Mouse (Mus musculus): ENCODE measurements around the gene Mia. TPM values are rescaled to one million over a fixed set of nuclear protein-coding genes. Genes with fewer than 3 reads are reported as not detected.

Gene Mia
- total RNA-seq (2021) = not detected

- intact Hi-C loops (cut with DNase I) = loop anchor here (2.0 kb wide), 1 partner anchor 14 kb away; the partner anchor contains the start of gene BC024978
- DNase-seq = no peak
Observed at GRCm38 (mm10) chr7:27180837-27181695, at the start of gene Mia, which contains the start of gene Gm21983. Gene Mia (minus strand): TSS chr7:27181157. Gene Gm21983 (minus strand): TSS chr7:27181086.

- intact Hi-C loops (cut with DNase I) = loop anchor here (2.0 kb wide), 1 partner anchor 62 kb away; the partner anchor contains the start of gene Egln2
- DNase-seq = no peak
Observed at GRCm38 (mm10) chr7:27228865-27229264, 47.9 kb upstream of the Mia start.

GRCm38 (mm10) chr7:27228281-27228821 is 47.4 kb upstream of the Mia start, which contains the start of gene Itpkc:
Gene Itpkc (minus strand): TSS chr7:27228661.
- intact Hi-C loops (cut with DNase I) = loop anchor here (2.0 kb wide), 1 partner anchor 62 kb away; the partner anchor contains the start of gene Egln2
- DNase-seq = peak; percentile 95

GRCm38 (mm10) chr7:27227676-27228075 is 46.7 kb upstream of the Mia start:
- intact Hi-C loops (cut with DNase I) = loop anchor here (2.0 kb wide), 1 partner anchor 61 kb away; the partner anchor contains the start of gene Egln2
- peak in 1 of 2 experiments; percentile 29 for DNase-seq

GRCm38 (mm10) chr7:27227276-27227675 is 46.3 kb upstream of the Mia start:
- DNase-seq = no peak
- intact Hi-C loops (cut with DNase I) = no loop called here

GRCm38 (mm10) chr7:27224877-27225575 is 44.1 kb upstream of the Mia start:
- peak; percentile 30 to 34 for DNase-seq

DNA sequence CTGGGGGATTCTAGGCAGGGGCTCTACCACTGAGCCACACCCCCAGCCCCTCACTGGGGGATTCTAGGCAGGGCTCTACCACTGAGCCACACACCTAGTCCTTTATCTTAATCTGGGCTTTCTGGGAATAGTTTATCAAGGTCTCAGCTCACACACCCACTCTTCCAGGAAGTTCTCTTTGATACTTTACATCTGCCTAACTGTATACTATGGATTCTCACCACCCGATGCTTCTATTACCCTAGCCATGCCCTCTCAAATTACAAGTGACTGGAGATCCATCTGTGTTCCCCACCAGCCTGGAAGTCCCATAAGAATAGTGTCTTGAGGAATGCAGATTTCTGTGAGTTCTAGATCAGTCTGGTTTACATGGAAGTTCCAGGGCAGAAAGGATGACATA is 41.6 kb upstream of the Mia start:
- DNase-seq = no peak
- intact Hi-C loops (cut with DNase I) = no loop called here

More at GRCm38 (mm10) chr7:27224877-27225575, 44.1 kb upstream of the Mia start:
- intact Hi-C loops (cut with DNase I) = loop anchor here (2.0 kb wide), 1 partner anchor 18 kb away; no protein-coding TSS in a partner anchor

DNA sequence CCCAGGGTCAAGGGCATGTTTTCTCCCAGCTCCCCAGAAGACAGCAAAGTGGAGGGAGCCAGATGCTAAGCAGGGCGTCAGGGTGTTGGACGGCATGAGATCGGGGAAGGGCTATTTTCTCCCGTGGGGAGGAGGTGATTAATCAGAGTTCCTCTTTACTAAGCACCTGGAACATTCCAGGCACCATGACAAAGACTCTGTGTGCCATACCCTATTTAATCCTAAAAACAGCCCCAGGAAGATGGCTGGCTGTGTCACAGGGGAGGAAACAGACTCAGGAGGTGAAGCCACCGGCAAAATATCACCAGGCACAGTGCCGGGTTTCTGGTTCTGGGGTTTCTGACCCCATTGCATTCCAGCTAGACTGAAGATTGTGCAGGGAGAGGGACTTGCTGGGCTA is 41.0 kb upstream of the Mia start:
- no peak for DNase-seq
- intact Hi-C loops (cut with DNase I) = no loop called here

DNA sequence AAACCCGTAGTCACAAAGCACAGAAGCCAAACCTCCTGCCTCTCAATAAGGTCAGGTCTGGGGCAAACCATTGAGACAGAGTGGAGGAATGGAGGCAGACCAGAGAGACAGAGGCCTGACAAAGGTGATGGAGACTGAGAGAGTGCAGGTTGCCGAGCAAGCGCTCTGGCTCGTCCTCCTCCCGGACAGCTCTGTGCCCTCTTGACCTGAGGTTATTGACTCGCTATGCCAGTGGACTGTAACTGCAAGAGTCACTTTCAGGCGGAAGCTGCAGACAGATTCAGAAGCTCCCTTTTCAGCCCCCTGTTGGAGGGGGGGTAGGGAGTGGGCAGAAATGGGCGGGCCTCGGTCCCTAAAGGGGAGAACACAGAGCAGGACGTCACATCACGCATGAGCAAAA is 39.0 kb upstream of the Mia start:
- intact Hi-C loops (cut with DNase I) = no loop called here
- DNase-seq = no peak

- intact Hi-C loops (cut with DNase I) = no loop called here
- no peak for DNase-seq
Observed at GRCm38 (mm10) chr7:27218586-27218985, 37.6 kb upstream of the Mia start.

GRCm38 (mm10) chr7:27212626-27213025 is 31.7 kb upstream of the Mia start:
- no peak for DNase-seq
- intact Hi-C loops (cut with DNase I) = no loop called here

DNA sequence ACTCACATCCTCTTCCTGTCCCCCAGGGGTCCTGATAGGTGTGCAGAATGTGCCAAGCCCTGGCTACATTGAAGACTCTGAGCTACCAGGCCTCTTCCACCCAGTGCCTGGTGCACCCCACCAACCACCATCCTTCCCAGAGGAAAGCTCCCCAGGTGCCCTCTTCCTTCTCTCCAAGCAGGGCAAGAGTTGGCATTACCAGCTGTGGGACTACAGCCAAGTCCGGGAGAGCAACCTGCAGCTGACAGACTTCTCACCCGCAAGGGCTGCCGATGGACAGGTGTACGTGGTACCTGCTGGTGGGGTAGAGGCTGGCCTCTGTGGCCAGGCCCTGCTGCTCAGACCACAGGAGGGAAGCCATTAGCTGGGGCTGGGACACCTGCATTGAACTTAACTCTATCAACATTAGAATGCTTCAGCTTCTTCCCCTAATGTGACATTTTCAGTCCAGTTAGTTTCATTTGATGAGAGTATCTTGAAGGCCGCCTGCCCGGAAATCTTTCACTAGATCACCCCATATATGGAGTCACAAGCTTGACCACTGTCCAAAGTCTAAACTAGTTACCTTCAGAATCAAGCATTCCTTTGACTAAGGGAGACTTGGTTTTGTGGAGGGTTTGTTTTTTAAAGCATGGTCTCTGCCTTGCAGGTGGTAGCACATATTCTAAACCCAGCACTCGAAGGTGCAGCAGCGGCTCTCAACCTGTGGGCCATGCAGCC is 22.9 kb upstream of the Mia start:
- intact Hi-C loops (cut with DNase I) = no loop called here
- DNase-seq = no peak

DNA sequence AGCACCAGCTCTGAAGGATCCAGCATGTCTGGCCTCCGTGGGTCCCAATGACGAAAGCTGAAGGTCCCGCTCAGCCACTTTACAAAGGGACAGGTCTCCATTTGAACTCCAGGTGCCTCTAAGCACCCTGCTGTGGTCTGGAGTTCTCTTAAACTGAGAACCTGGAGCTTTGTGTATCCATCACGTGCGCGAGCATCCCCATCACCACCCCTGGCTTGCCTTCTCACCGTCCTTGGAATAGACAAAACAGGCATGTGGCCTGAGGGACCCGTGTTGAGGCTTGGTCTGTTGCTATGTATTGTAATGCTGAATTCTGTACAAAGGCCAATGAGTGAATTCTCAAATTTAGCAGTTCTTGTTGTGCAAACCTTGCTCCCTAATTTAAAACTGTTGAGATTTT is 17.8 kb upstream of the Mia start:
- intact Hi-C loops (cut with DNase I) = no loop called here
- DNase-seq = no peak

- intact Hi-C loops (cut with DNase I) = no loop called here
- DNase-seq = no peak
Observed at GRCm38 (mm10) chr7:27198355-27198754, 17.4 kb upstream of the Mia start.

- intact Hi-C loops (cut with DNase I) = no loop called here
- DNase-seq = peak; percentile 15 to 16
Observed at GRCm38 (mm10) chr7:27197634-27198033, 16.7 kb upstream of the Mia start.

GRCm38 (mm10) chr7:27197136-27197535 is 16.2 kb upstream of the Mia start:
- DNase-seq = no peak
- intact Hi-C loops (cut with DNase I) = no loop called here

DNA sequence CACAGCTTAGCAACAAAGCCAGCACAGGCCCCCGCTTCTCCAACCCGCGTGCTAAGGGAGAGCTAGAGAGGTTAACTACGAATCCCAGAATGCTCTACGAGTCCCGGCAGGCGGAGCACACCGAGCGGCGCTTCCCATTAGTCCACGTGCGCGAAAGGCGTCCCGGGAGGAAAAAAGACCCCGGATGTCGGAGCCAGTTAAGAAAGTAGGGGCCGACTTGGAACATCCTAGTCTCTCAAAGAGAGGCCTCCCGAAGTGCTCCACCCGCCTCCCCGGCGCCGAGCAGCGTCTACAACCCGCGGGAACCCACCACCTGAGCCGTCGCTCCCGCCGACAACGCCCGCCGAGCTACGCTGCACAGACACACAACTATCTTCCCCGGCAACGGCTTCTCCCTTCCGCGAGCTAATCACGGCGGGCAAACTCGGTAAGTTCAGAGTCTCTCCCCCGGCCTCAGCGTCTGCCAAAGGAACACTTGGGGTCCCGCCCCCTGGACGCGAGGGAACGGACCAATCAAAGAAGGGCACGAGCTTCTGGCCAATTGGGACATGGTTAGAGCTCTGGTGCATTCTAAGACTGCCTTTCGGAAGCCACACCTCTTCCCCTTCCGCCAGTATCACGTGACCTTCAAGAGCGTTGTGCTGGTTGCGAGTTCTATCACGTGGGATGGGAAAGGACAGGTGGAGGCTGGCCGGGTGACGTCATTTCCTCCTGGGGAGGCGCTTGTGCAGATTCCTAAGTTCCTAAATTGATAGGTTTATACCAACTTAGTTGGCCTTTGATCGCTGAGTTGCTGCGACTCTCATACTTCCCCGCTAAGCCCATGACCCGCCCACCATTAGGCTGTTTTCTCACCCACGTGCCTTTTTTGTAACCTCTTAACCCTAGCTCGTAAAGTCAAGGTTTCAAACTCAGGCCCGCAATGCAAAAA is 15.0 kb upstream of the Mia start, which contains the start of the genes BC024978 and Snrpa:
TSS of gene BC024978 (plus strand) at position 101 of the 931 bp plus-strand sequence.
TSS of gene Snrpa (minus strand) at position 591 of the 931 bp plus-strand sequence.
- intact Hi-C loops (cut with DNase I) = loop anchor here (2.0 kb wide), 1 partner anchor 15 kb away; the partner anchor contains the start of genes Gm21983 and Mia
- peak; percentile 98 for DNase-seq

- DNase-seq = no peak
- intact Hi-C loops (cut with DNase I) = loop anchor here (2.0 kb wide), 1 partner anchor 13 kb away; the partner anchor contains the start of genes Gm21983 and Mia
Observed at GRCm38 (mm10) chr7:27193731-27194130, 12.8 kb upstream of the Mia start.

GRCm38 (mm10) chr7:27192434-27192833 is 11.5 kb upstream of the Mia start:
- DNase-seq = no peak
- intact Hi-C loops (cut with DNase I) = no loop called here

Data from heart, postnatal 10 days (tissue).